Mouse (Mus musculus) embryonic facial prominence, embryonic 13.5 days (tissue): ENCODE data around the gene Emsy. TPM values are rescaled to one million over a fixed set of nuclear protein-coding genes. Genes with fewer than 3 reads are reported as not detected.
A peak's percentile ranks its signal among the peaks of the same experiment; 100 is the strongest.

Experiments
- ATAC-seq: fragments of 200-750 bp; cut with Nextera tagmentation; 2 replicates; pipeline ENCODE4 v1.8.0; 2017; ENCODE audit warnings: low read depth; ENCODE audit not compliant: insufficient number of reproducible peaks, insufficient read depth, low FRiP score, low TSS enrichment
- H3K27ac ChIP-seq: fragments of 300-500 bp; sonication (generic); 2 replicates; pipeline ENCODE4 v1.5.1; 2015; ENCODE audit warnings: moderate library complexity, mild to moderate bottlenecking, inconsistent platforms
- H3K27me3 ChIP-seq: fragments of 300-500 bp; sonication (generic); 2 replicates; pipeline ENCODE4 v1.6.1; 2015; ENCODE audit warnings: mild to moderate bottlenecking, inconsistent platforms
- H3K36me3 ChIP-seq: fragments of 300-500 bp; sonication (generic); 2 replicates; pipeline ENCODE4 v1.6.1; 2015; ENCODE audit warnings: mild to moderate bottlenecking, inconsistent platforms
- H3K4me1 ChIP-seq: fragments of 300-500 bp; sonication (generic); 2 replicates; pipeline ENCODE4 v1.6.1; 2015; ENCODE audit warnings: inconsistent platforms
- H3K4me2 ChIP-seq: fragments of 300-500 bp; sonication (generic); 2 replicates; pipeline ENCODE4 v1.6.1; 2015; ENCODE audit warnings: moderate library complexity, mild to moderate bottlenecking, inconsistent platforms
- H3K4me3 ChIP-seq: fragments of 300-500 bp; sonication (generic); 2 replicates; pipeline ENCODE4 v1.5.1; 2015; ENCODE audit warnings: mild to moderate bottlenecking, inconsistent platforms
- H3K9ac ChIP-seq: fragments of 300-500 bp; sonication (generic); 2 replicates; pipeline ENCODE4 v1.6.1; 2015; ENCODE audit warnings: mild to moderate bottlenecking, inconsistent platforms
- H3K9me3 ChIP-seq: fragments of 300-500 bp; sonication (generic); 2 replicates; pipeline ENCODE4 v1.6.1; 2016; ENCODE audit warnings: inconsistent platforms
- WGBS: fragments of 180-500 bp; shearing (Covaris S2); methylation state at CpG from one replicate; pipeline ENCODE4 v1.1.7; 2015; ENCODE audit warnings: mixed read lengths; 5-methylcytosine and 5-hydroxymethylcytosine counted together
- polyA plus RNA-seq: library from polyadenylated mRNA; unstranded; fragments of >200 nt; fragmentation: Nextera tagmentation; extraction: Ambion mirVana; gene quantifications from 2 replicates; pipeline ENCODE4 v1.2.1, GENCODE M21; 2015

The Emsy gene
- polyA plus RNA-seq, 1 experiment from 2014 or later = 31.0 TPM

DNA sequence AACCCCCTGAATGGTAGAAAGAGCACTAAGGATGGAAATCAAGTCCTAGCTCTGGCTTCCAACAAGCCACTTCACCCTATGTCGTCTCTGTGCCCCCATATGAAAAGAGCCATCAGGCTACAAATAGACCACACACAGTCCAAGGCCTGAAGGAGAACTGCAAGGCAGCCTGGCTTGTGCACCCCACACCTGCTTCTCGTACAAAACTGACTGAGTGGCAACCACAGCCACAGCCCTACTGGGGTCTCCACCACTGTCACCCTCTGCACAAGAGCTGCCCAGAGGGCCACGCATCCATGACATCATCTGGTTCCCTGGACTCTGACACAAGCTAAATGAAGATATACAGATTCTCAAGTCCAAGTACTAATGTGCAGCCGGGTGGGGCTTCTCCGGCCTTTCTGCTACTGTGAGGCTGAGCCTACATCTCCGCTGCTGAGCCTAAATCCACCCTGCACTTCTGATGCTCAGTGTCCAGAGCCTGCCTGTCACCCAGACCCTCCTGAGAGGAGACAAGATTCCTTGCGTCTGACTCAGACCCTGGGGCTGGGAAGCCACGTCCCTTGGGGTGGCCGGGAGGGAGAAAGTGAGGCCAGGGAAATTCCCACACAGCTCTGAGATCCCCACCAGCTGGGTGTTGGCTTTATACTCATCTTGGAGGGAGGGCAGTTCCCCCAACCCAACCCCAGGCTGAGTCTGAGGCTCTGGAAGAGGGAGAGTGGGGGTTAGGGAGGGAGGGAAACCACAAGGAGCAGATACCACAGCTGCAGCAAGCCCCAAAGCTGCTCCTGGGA lies 98.3 kb downstream of the Emsy start:
- Histone ChIP-seq H3K4me3 (no peak overlapping the region), H3K4me2 (no peak overlapping the region), H3K9ac (0 out of 2 replicates have a peak overlapping the region, but pooled peaks have one; percentile 27), H3K27me3 (no peaks in the 10 kb centered on the region), H3K36me3 (no peaks in the 10 kb centered on the region), H3K9me3 (no peaks in the 10 kb centered on the region), H3K4me1 (peaks cover 7% of the 10 kb centered on the region; the same call in 1 of the 2 replicates), H3K27ac (no peak overlapping the region)
- ATAC-seq = no peak
- 63% methylated on average over 9 of the region's 9 CpGs for WGBS

DNA sequence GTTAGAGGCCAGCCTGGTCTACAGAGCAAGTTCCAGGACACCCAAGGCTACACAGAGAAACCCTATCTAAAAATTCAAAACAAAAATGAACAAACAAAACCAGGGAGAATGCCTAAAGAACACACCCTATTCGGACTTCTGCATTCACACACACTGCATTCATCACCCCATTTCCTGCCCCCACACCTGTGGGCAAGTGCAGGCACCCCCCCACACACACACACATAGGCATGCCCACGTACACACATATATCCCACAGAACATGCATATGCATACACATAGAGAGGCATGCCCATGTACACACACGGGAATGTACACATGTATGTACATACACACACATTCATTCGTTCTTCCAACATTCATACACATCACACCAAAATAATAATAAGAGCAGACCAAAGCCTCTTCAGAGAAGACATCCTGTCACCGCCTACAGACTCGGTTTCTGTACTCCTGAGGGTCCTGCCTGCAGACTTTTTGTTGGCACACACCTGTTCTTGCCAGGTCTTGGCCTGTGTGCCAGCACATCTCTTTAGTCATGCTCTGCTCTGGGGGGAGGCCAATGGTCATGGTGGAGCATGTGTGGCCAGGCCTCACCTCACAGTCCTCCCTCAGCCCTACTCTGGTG lies 99.7 kb downstream of the Emsy start:
- Histone ChIP-seq H3K4me3 (no peak overlapping the region), H3K27me3 (no peaks in the 10 kb centered on the region), H3K9ac (no peak overlapping the region), H3K4me2 (no peak overlapping the region), H3K9me3 (no peaks in the 10 kb centered on the region), H3K4me1 (peaks cover 7% of the 10 kb centered on the region; the same call in 1 of the 2 replicates), H3K27ac (no peak overlapping the region), H3K36me3 (no peaks in the 10 kb centered on the region)
- ATAC-seq = no peak
- WGBS = 87% methylated on average over 6 of the region's 6 CpGs

DNA sequence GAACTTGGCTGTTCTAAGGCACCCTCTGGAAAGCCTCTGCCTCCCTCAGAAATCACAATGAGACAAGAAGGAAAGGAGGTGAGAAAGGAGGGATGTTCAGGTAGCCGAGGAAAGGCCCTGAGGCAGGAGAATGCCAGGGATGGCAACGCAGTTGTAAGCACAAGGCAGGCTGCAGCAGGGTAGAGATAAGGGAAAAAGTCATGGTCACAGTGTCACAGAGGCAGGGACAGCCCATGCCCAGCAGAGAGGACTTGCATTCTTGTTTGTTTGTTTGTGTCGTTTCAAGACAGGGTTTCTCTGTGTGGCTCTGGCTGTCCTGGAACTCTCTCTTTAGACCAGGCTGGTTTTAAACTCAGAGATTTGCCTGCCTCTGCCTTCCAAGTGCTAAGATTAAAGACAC lies 105.5 kb downstream of the Emsy start:
- 55% methylated on average over 3 of the region's 3 CpGs for WGBS
- Histone ChIP-seq H3K36me3 (no peaks in the 10 kb centered on the region), H3K4me3 (no peak overlapping the region), H3K4me1 (peaks cover 16% of the 10 kb centered on the region; the same call in 1 of the 2 replicates), H3K4me2 (no peak overlapping the region), H3K9me3 (no peaks in the 10 kb centered on the region), H3K9ac (no peak overlapping the region), H3K27me3 (no peaks in the 10 kb centered on the region), H3K27ac (no peak overlapping the region)
- ATAC-seq = no peak

DNA sequence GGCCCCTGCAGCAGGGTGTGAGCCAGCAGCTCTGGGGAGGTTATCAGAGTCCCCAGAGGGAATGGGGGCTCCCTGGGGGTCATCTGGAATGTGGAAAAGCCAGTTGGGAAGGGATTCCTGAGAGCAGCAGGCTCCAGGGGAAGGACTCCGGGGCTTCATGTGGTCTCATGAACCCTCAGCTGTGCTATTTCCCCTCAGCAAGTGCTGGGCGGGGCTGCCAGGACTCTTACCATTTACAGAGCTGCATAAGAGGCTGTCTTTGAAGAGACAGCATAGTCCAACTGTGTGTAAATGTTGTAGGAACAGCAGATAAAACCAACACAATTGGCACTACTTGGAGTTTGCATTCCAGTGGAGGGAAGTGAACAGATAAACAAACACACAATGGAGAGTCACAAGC lies 106.0 kb downstream of the Emsy start:
- H3K36me3 ChIP-seq = no peaks in the 10 kb centered on the region
- no peak overlapping the region for H3K4me2 ChIP-seq
- WGBS = 40% methylated on average over 2 of the region's 2 CpGs
- no peak overlapping the region for H3K9ac ChIP-seq
- peaks cover 16% of the 10 kb centered on the region; the same call in 1 of the 2 replicates for H3K4me1 ChIP-seq
- H3K27me3 ChIP-seq = no peaks in the 10 kb centered on the region
- H3K27ac ChIP-seq = no peak overlapping the region
- no peaks in the 10 kb centered on the region for H3K9me3 ChIP-seq
- H3K4me3 ChIP-seq = no peak overlapping the region
- ATAC-seq = no peak

DNA sequence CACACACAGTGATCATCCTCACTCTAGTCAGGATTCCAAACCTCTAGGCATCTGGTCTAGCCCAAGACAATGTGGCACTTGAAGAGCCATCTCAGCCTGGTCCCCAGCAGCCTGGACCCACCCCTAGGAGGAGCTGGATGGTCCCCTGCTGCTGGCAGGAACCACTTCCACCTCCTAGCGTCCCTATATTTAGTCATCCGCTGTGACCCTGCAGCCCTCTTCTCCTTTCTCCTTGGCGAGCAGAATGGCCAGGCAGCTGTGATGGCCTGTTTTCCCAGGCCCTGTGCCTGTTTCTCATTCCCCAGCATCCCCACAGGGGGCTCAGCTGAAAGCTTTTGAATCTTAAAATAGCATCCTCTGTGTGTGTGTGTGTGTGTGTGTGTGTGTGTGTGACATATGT lies 107.7 kb downstream of the Emsy start:
- no peak for ATAC-seq
- 41% methylated on average over 3 of the region's 3 CpGs for WGBS
- no peaks in the 10 kb centered on the region for H3K27me3 ChIP-seq
- H3K4me1 ChIP-seq = peaks cover 23% of the 10 kb centered on the region
- no peak overlapping the region for H3K4me3 ChIP-seq
- no peaks in the 10 kb centered on the region for H3K36me3 ChIP-seq
- H3K27ac ChIP-seq = no peak overlapping the region
- no peak overlapping the region for H3K9ac ChIP-seq
- no peaks in the 10 kb centered on the region for H3K9me3 ChIP-seq
- no peak overlapping the region for H3K4me2 ChIP-seq

DNA sequence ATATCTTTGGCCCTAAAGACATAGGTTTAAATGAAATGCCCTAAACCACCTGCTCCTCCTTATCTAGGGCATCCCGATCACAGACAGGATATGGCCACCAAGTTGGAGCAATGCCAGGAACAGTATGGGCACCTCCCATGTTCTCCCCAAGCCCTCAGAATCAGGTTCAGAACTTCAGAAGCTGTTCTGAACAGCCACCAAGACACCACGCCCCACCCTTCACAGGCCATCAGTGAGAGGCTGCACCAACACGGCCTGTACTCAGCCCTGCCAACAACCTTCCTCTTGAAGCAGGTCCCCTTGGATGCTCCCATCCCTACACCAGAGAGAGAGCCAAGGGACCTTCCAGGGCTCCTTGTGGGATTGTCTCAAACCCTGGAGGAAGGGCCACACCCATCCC lies 112.0 kb downstream of the Emsy start:
- H3K27me3 ChIP-seq = no peaks in the 10 kb centered on the region
- ATAC-seq = no peak

DNA sequence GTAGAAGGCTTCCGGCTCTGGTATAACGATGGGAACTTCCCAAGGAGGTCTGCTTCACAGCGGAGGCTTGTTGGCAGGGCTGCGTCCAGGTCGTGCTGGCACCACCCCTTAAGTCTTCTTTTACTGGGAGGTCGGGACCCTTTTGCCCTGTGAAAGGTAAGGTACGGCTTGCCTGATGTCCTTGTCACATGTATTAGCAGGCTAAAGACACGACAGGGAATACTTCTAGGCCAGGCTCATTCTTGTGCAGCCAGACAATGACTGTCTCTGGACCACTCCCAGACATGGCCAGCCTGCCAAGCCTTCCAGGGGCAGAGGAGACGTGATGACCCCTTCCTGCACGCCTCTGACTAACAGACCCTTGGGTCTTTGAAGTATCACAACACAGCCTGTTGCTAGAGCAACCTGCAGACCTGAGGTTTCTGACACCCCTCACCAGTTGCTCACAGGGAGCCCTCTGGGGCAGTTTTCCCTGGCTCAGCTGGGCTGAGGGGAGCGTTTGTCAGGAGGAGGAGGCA lies 112.7 kb downstream of the Emsy start:
- H3K9ac ChIP-seq = no peak overlapping the region
- H3K36me3 ChIP-seq = no peaks in the 10 kb centered on the region
- 61% methylated on average over 11 of the region's 11 CpGs for WGBS
- no peaks in the 10 kb centered on the region for H3K27me3 ChIP-seq
- H3K4me3 ChIP-seq = no peak overlapping the region
- H3K4me1 ChIP-seq = peaks cover 38% of the 10 kb centered on the region
- H3K4me2 ChIP-seq = no peak overlapping the region
- no peaks in the 10 kb centered on the region for H3K9me3 ChIP-seq
- no peak for ATAC-seq
- H3K27ac ChIP-seq = no peak overlapping the region

More for the DNA sequence above, 112.0 kb downstream of the Emsy start:
- no peak overlapping the region for H3K27ac ChIP-seq
- no peak overlapping the region for H3K4me2 ChIP-seq
- no peak overlapping the region for H3K9ac ChIP-seq
- 76% methylated on average over 3 of the region's 3 CpGs for WGBS
- H3K36me3 ChIP-seq = no peaks in the 10 kb centered on the region
- peaks cover 42% of the 10 kb centered on the region for H3K4me1 ChIP-seq
- no peaks in the 10 kb centered on the region for H3K9me3 ChIP-seq
- no peak overlapping the region for H3K4me3 ChIP-seq

DNA sequence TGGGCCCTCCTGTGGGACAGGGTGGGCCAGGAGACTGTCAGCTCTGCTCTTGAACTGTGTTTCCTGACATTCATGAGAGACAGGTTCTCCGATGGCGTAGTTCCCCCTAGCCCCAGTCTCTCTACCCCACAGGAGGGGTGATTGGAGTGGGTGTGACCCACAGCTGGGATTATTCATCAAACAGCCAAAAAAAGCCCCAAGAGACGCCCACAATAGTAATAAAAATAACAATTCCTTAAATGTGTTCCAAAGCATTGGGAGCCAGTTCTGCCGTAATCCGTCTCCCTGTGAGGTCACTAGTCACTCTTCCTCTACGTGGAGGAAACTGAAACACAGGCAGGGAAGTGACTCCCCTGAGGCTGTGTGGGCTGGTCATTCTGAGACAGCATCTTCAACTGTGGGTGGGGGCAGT lies 113.8 kb downstream of the Emsy start:
- ATAC-seq = no peak

DNA sequence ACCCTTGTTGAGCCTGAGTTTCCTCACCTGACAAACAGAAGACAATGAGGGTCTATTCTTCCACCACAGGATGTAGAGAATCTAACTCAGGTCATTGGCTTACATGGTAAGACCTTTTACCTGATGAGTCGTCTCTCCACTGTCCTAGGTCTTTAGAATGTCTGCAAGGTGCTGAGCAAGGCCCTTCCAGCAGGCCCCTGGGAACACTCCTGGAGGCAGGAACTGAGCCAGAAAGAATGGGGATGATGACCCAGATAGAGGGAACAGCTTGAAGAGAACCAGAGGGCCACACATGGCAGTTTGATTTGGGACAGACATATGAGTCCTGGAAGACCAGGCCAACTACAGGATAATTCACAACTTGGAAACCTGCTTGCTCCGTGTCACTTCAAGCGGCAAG lies 114.3 kb downstream of the Emsy start:
- WGBS = 80% methylated on average over 3 of the region's 3 CpGs
- H3K4me3 ChIP-seq = no peak overlapping the region
- H3K9me3 ChIP-seq = no peaks in the 10 kb centered on the region
- H3K27me3 ChIP-seq = no peaks in the 10 kb centered on the region
- no peak overlapping the region for H3K4me2 ChIP-seq
- H3K36me3 ChIP-seq = no peaks in the 10 kb centered on the region
- H3K9ac ChIP-seq = no peak overlapping the region
- peaks cover 48% of the 10 kb centered on the region for H3K4me1 ChIP-seq
- H3K27ac ChIP-seq = no peak overlapping the region
- no peak for ATAC-seq

More for the DNA sequence above, 113.8 kb downstream of the Emsy start:
- H3K9me3 ChIP-seq = no peaks in the 10 kb centered on the region
- H3K4me1 ChIP-seq = peaks cover 44% of the 10 kb centered on the region
- H3K4me3 ChIP-seq = no peak overlapping the region
- no peaks in the 10 kb centered on the region for H3K27me3 ChIP-seq
- H3K9ac ChIP-seq = no peak overlapping the region
- no peak overlapping the region for H3K4me2 ChIP-seq
- no peaks in the 10 kb centered on the region for H3K36me3 ChIP-seq
- H3K27ac ChIP-seq = no peak overlapping the region
- 55% methylated on average over 6 of the region's 6 CpGs for WGBS

DNA sequence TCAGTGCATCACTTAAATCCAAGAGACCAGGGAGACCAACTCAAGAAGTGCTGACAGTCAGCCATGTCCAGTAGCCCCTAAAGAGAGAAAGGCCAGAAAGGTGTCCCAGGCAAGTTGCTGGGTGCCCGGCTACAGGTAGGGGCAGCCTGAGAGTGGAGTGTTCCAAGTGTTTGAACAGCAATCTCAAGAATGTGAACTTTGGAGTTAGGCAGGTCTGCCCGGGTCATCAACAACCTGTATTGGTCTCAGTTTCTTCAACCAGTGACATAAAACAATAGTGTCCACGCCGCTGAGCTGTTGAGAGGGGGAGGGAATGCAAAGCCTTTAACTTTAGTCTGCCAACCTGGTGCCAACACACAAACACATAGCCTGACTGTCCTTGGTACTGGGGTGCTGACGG lies 115.0 kb downstream of the Emsy start:
- 91% methylated on average over 5 of the region's 5 CpGs for WGBS

DNA sequence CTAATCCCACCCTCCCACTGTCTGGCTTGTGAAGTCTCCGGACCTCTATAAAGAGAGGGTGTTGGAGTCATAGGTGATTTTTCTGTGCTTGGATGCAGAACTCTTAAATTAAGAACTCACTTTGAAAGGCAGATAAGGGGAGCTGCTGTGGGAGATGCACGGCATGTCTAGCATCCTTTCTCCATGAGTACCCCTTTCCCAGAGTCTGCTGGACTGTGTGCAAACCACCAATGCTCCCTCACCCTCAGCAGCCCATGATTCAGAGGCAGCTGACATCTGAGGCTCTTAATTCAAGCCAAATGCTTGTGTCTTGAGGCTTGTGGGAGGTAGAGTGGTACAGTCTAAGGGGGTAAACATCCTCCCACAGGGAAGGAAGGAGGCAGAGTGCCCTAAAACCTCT lies 115.7 kb downstream of the Emsy start:
- no peak overlapping the region for H3K4me3 ChIP-seq
- ATAC-seq = peak; percentile 46
- H3K4me2 ChIP-seq = no peak overlapping the region
- H3K4me1 ChIP-seq = peaks cover 48% of the 10 kb centered on the region
- H3K27me3 ChIP-seq = no peaks in the 10 kb centered on the region
- H3K36me3 ChIP-seq = no peaks in the 10 kb centered on the region
- H3K9ac ChIP-seq = no peak overlapping the region
- H3K27ac ChIP-seq = peak overlapping the region; percentile 11; the same call in 1 of the 2 replicates
- 31% methylated on average over 2 of the region's 2 CpGs for WGBS
- no peaks in the 10 kb centered on the region for H3K9me3 ChIP-seq

More for the DNA sequence above, 115.0 kb downstream of the Emsy start:
- H3K4me3 ChIP-seq = no peak overlapping the region
- H3K27ac ChIP-seq = peak overlapping the region; percentile 11; the same call in 1 of the 2 replicates
- ATAC-seq = no peak
- peaks cover 48% of the 10 kb centered on the region for H3K4me1 ChIP-seq
- H3K4me2 ChIP-seq = no peak overlapping the region
- no peaks in the 10 kb centered on the region for H3K36me3 ChIP-seq
- no peaks in the 10 kb centered on the region for H3K9me3 ChIP-seq
- H3K9ac ChIP-seq = no peak overlapping the region
- H3K27me3 ChIP-seq = no peaks in the 10 kb centered on the region
